Mouse (Mus musculus): ENCODE measurements around the gene H1foo.

DNA sequence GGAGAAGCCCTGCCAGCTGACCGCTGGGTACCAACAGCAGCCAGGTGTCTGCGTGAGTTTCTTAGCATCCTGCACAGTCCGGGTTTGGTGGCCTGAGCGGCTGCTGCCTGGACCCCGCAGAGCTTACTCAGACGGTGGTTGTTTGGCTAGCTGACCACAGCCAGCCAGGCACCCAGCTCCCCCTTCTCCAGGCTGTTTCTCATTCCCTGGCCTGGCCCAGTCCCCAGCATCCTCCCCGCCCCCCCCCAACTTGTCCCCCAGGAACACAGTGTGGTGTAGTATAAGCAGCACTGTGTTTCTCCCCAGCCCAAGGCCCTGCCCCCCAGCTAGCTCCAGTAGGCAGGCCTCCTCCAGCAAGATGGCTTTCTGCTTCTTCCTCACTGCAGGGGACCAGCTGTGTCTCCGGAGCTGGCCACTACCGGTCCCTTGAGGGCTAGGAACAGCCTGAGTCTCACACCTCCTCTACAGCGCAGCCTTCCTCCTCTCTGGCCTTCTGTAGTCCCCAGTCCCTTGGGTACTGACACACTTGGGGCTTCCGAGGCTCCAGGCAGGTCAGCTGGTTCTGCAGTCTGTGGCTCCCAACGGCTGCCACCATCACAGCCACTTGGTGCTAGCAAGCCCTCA is 41.8 kb downstream of the H1foo start:
- TF ChIP-seq CTCF (IDR thresholded peaks at IDR 0.05; ENCODE audit: extremely low read depth, insufficient read depth, insufficient read length, insufficient replicate concordance) (no peak), POLR2A (IDR thresholded peaks at IDR 0.05; ENCODE audit: low read depth, low read length) (no peak)

Data from spleen, adult 2 months (tissue).